Mouse (Mus musculus) lung, embryonic 14.5 days (tissue): ENCODE measurements around the gene Olfr750. TPM values are rescaled to one million over a fixed set of nuclear protein-coding genes. Genes with fewer than 3 reads are reported as not detected.

ENCODE experiments used
- ATAC-seq: fragments of 200-750 bp; cut with Nextera tagmentation; 2 replicates; pipeline ENCODE4 v1.8.0; 2017; ENCODE audit warnings: mild to moderate bottlenecking, moderate TSS enrichment, moderate library complexity; ENCODE audit not compliant: insufficient read depth
- DNase-seq: peaks from one replicate; pipeline ENCODE4 v3.0.0-alpha.2; 2015
- H3K27ac ChIP-seq: fragments of 300-500 bp; sonication (generic); 2 replicates; pipeline ENCODE4 v1.5.1; 2014; ENCODE audit warnings: low read depth, mild to moderate bottlenecking, moderate library complexity
- H3K27me3 ChIP-seq: fragments of 300-500 bp; sonication (generic); 2 replicates; pipeline ENCODE4 v1.6.1; 2014; ENCODE audit warnings: low read length, control low read depth; ENCODE audit not compliant: insufficient read depth
- H3K36me3 ChIP-seq: fragments of 300-500 bp; sonication (generic); 2 replicates; pipeline ENCODE4 v1.6.1; 2014; ENCODE audit warnings: control low read depth; ENCODE audit not compliant: insufficient read depth
- H3K4me1 ChIP-seq: fragments of 300-500 bp; sonication (generic); 2 replicates; pipeline ENCODE4 v1.6.1; 2014; ENCODE audit warnings: antibody characterized with exemption, control low read depth; ENCODE audit not compliant: insufficient read depth
- H3K4me2 ChIP-seq: fragments of 300-500 bp; sonication (generic); 2 replicates; pipeline ENCODE4 v1.6.1; 2014; ENCODE audit warnings: mild to moderate bottlenecking
- H3K4me3 ChIP-seq: fragments of 300-500 bp; sonication (generic); 2 replicates; pipeline ENCODE4 v1.5.1; 2014; ENCODE audit warnings: low read depth, low read length
- H3K9ac ChIP-seq: fragments of 300-500 bp; sonication (generic); 2 replicates; pipeline ENCODE4 v1.6.1; 2014
- H3K9me3 ChIP-seq: fragments of 300-500 bp; sonication (generic); 2 replicates; pipeline ENCODE4 v1.6.1; 2016; ENCODE audit warnings: low read depth, low read length, control low read depth
- CTCF ChIP-seq: IDR thresholded peaks from 2 replicates; pipeline ENCODE4 v1.5.1; 2016; ENCODE audit warnings: antibody characterized with exemption, low read depth
- WGBS: fragments of 180-500 bp; shearing (Covaris S2); extraction: QIAGEN DNeasy Blood & Tissue Kit; methylation state at CpG from one replicate; pipeline ENCODE4 v1.1.7; 2014; 5-methylcytosine and 5-hydroxymethylcytosine counted together
- polyA plus RNA-seq: library from polyadenylated mRNA; unstranded; fragments of >200 nt; fragmentation: Nextera tagmentation; extraction: Ambion mirVana; gene quantifications from 2 replicates; pipeline ENCODE4 v1.2.1, GENCODE M21; 2014

Gene Olfr750
- polyA plus RNA-seq, 1 experiment from 2014 or later, result not detected

GRCm38 (mm10) chr14:51050063-51050462 lies 24.2 kb downstream of the Olfr750 start, which contains the start of gene Rnase11:
TSS of gene Rnase11 (minus strand) at chr14:51050163.
- H3K9ac ChIP-seq, result no peak within 1 kb of the TSS
- DNase-seq (no peak), ATAC-seq (no peak)
- H3K36me3 ChIP-seq, result no peaks in the 10 kb centered on the region
- no peak within 1 kb of the TSS for H3K4me3 ChIP-seq
- no peaks in the 10 kb centered on the region for H3K4me1 ChIP-seq
- no peaks in the 10 kb centered on the region for H3K9me3 ChIP-seq
- H3K4me2 ChIP-seq, result no peak within 1 kb of the TSS
- no peaks in the 10 kb centered on the region for H3K27me3 ChIP-seq
- no peak within 1 kb of the TSS for H3K27ac ChIP-seq
- TF ChIP-seq CTCF, result no peak
- WGBS, result 74% methylated on average over 2 of the region's 2 CpGs

GRCm38 (mm10) chr14:51047846-51048245 lies 26.4 kb downstream of the Olfr750 start:
- H3K4me3 ChIP-seq, result no peak overlapping the region
- TF ChIP-seq CTCF, result no peak
- no peaks in the 10 kb centered on the region for H3K4me1 ChIP-seq
- no peak overlapping the region for H3K27ac ChIP-seq
- no peaks in the 10 kb centered on the region for H3K9me3 ChIP-seq
- no peaks in the 10 kb centered on the region for H3K27me3 ChIP-seq
- WGBS, result 22% methylated on average over 5 of the region's 5 CpGs
- H3K4me2 ChIP-seq, result no peak overlapping the region
- no peaks in the 10 kb centered on the region for H3K36me3 ChIP-seq
- ATAC-seq, result peak; percentile 29; the same call in 1 of the 2 replicates
- DNase-seq, result peak; percentile 69
- no peak overlapping the region for H3K9ac ChIP-seq

GRCm38 (mm10) chr14:51041769-51042168 lies 32.5 kb downstream of the Olfr750 start, which contains the start of gene Rnase9:
TSS of gene Rnase9 (minus strand) at chr14:51041869.
- Histone ChIP-seq H3K27ac (no peak within 1 kb of the TSS), H3K4me3 (no peak within 1 kb of the TSS), H3K9me3 (no peaks in the 10 kb centered on the region), H3K4me1 (no peaks in the 10 kb centered on the region), H3K27me3 (no peaks in the 10 kb centered on the region), H3K9ac (no peak within 1 kb of the TSS), H3K4me2 (no peak within 1 kb of the TSS), H3K36me3 (no peaks in the 10 kb centered on the region)
- TF ChIP-seq CTCF, result no peak
- 77% methylated on average over 6 of the region's 6 CpGs for WGBS
- ATAC-seq (no peak), DNase-seq (no peak)

- no peak for TF ChIP-seq CTCF
- no peak overlapping the region for H3K4me3 ChIP-seq
- no peaks in the 10 kb centered on the region for H3K4me1 ChIP-seq
- WGBS, result 81% methylated on average over 4 of the region's 4 CpGs
- H3K27ac ChIP-seq, result no peak overlapping the region
- no peak overlapping the region for H3K9ac ChIP-seq
- H3K27me3 ChIP-seq, result no peaks in the 10 kb centered on the region
- ATAC-seq (no peak), DNase-seq (no peak)
- no peaks in the 10 kb centered on the region for H3K36me3 ChIP-seq
- no peak overlapping the region for H3K4me2 ChIP-seq
- H3K9me3 ChIP-seq, result no peaks in the 10 kb centered on the region
Observed at GRCm38 (mm10) chr14:51036214-51036613, 38.0 kb downstream of the Olfr750 start.

- Histone ChIP-seq H3K4me2 (no peak overlapping the region), H3K9ac (no peak overlapping the region), H3K4me1 (no peaks in the 10 kb centered on the region), H3K9me3 (no peaks in the 10 kb centered on the region), H3K27me3 (no peaks in the 10 kb centered on the region), H3K36me3 (no peaks in the 10 kb centered on the region), H3K27ac (no peak overlapping the region), H3K4me3 (no peak overlapping the region)
- WGBS, result 24% methylated on average over 1 of the region's 1 CpGs
- ATAC-seq (no peak), DNase-seq (no peak)
- TF ChIP-seq CTCF, result no peak
Observed at GRCm38 (mm10) chr14:51035206-51035605, 39.0 kb downstream of the Olfr750 start.

GRCm38 (mm10) chr14:51027387-51028155 lies 46.7 kb downstream of the Olfr750 start:
- H3K27ac ChIP-seq, result no peak overlapping the region
- 47% methylated on average over 3 of the region's 3 CpGs for WGBS
- no peaks in the 10 kb centered on the region for H3K27me3 ChIP-seq
- H3K36me3 ChIP-seq, result no peaks in the 10 kb centered on the region
- H3K9ac ChIP-seq, result no peak overlapping the region
- DNase-seq (no peak), ATAC-seq (no peak)
- no peak overlapping the region for H3K4me3 ChIP-seq
- no peak for TF ChIP-seq CTCF
- no peaks in the 10 kb centered on the region for H3K9me3 ChIP-seq
- H3K4me2 ChIP-seq, result no peak overlapping the region
- H3K4me1 ChIP-seq, result no peaks in the 10 kb centered on the region

- ATAC-seq, result peak; percentile 70
- no peak overlapping the region for H3K4me3 ChIP-seq
- H3K36me3 ChIP-seq, result no peaks in the 10 kb centered on the region
- no peaks in the 10 kb centered on the region for H3K27me3 ChIP-seq
- H3K9me3 ChIP-seq, result no peaks in the 10 kb centered on the region
- H3K4me2 ChIP-seq, result no peak overlapping the region
- H3K9ac ChIP-seq, result no peak overlapping the region
- H3K27ac ChIP-seq, result no peak overlapping the region
- 31% methylated on average over 5 of the region's 5 CpGs for WGBS
- H3K4me1 ChIP-seq, result no peaks in the 10 kb centered on the region
- peak; percentile 93 for DNase-seq
- TF ChIP-seq CTCF, result peak; percentile 85
Observed at GRCm38 (mm10) chr14:51026391-51027133, 47.7 kb downstream of the Olfr750 start.
